ENCODE assay signal across 8 mouse cellular contexts in the genomic region with DNA sequence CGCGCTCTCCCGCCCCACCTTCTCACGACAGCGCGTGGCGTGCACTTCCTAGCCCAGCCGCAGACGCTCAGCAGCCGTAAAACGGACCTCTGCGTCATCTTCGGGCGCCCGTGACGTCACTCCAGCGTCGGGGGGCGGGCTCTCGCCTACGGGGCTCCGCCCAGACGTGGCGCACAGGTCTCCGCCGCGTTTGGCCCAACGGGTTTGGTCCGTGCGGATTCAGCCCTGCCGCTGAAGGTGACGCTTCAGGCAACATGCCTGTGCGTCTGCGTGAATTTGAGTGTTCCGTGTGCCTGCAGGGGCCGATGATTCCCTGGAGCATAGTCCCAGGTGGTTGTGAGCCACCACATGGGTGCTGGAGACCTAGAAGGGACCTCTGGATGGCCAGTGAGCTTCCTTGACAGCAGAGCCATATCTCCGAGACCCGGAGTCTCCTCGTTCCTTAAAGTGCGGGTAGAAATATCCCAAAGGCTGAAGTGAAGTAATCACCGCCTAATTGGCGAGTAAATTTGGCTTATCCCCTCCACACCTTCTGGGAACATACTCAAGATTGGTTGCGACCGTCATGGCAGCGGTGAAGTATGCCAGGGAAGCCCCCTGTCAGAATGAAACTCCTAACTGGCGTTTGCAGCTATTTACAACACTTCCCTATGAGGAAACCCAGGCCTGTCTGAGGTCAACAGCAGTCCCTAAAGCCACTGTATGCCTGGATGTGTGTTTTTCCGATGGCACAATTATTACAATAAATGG. TPM values are rescaled to one million over a fixed set of nuclear protein-coding genes. Genes with fewer than 3 reads are reported as not detected.
DNase-seq lines count a peak whose midpoint lies in the region; ATAC-seq and TF ChIP-seq lines count a peak whose summit lies in the region.

A gene (minus strand): TSS at position 110 of the 750 bp plus-strand sequence.

- DNase-seq in 416B (ENCODE audit: low read depth), result peak; percentile 97
- peak; percentile 93 for DNase-seq in heart, adult 8-10 months (ENCODE audit: low spot score)
- peak; percentile 95 for DNase-seq in kidney, adult 9 months
- peak; percentile 94 for DNase-seq in limb, embryonic 14.5 days (ENCODE audit: low spot score)
- peak; percentile 97 for DNase-seq in midbrain, postnatal 0 days (ENCODE audit: low spot score)
- peak; percentile 96 to 99 for DNase-seq in spleen, postnatal 14 days (ENCODE audit: low spot score in 2 of 2)

- peak within 1 kb of the TSS; percentile 93 for H3K27ac ChIP-seq in bone marrow, adult 2 months (ENCODE audit: control insufficient read depth, insufficient read depth, low read depth, low read length, poor library complexity)
- H3K27ac ChIP-seq in embryonic facial prominence, embryonic 15.5 days (replicated peaks), result peak within 1 kb of the TSS; percentile 86
- peak within 1 kb of the TSS; percentile 88 for H3K27ac ChIP-seq in limb, embryonic 14.5 days (replicated peaks; ENCODE audit: low read depth, low read length)
- H3K27ac ChIP-seq in midbrain, postnatal 0 days (ENCODE audit: low read depth, low read length), result peak within 1 kb of the TSS; percentile 92

- H3K9ac ChIP-seq in embryonic facial prominence, embryonic 15.5 days, result peak within 1 kb of the TSS; percentile 85
- H3K9ac ChIP-seq in limb, embryonic 14.5 days (ENCODE audit: low read depth, low read length, severe bottlenecking), result peak within 1 kb of the TSS; percentile 87
- H3K9ac ChIP-seq in midbrain, postnatal 0 days (replicated peaks; ENCODE audit: low read length, poor library complexity, severe bottlenecking), result peak within 1 kb of the TSS; percentile 90

- H3K27me3 ChIP-seq in embryonic facial prominence, embryonic 15.5 days, result no peaks in the 10 kb centered on the region
- H3K27me3 ChIP-seq in limb, embryonic 14.5 days (ENCODE audit: control insufficient read depth, insufficient read depth, low read length), result no peaks in the 10 kb centered on the region
- H3K27me3 ChIP-seq in midbrain, postnatal 0 days (ENCODE audit: insufficient read depth, low read length), result no peaks in the 10 kb centered on the region

- peak; percentile 97 for TF ChIP-seq POLR2A in bone marrow, adult 2 months (IDR thresholded peaks at IDR 0.05; ENCODE audit: borderline replicate concordance, control insufficient read depth, low read depth, low read length)
- TF ChIP-seq POLR2A in limb, embryonic 14.5 days (IDR thresholded peaks at IDR 0.05; ENCODE audit: borderline replicate concordance, extremely low read depth, insufficient read depth, insufficient read length), result peak; percentile 99; the same call in 1 of the 2 replicates

- ATAC-seq in embryonic facial prominence, embryonic 15.5 days (ENCODE audit: insufficient number of reproducible peaks, low FRiP score, low TSS enrichment, low read depth), result peak; percentile 97
- ATAC-seq in limb, embryonic 14.5 days (ENCODE audit: low FRiP score, low read depth), result peak; percentile 98
- ATAC-seq in midbrain, postnatal 0 days (ENCODE audit: low FRiP score), result peak; percentile 98

- under 1% methylated on average over 47 of the region's 47 CpGs for WGBS in bone marrow, adult 2 months
- under 1% methylated on average over 46 of the region's 47 CpGs for WGBS in embryonic facial prominence, embryonic 15.5 days
- under 1% methylated on average over 47 of the region's 47 CpGs for WGBS in limb, embryonic 14.5 days
- WGBS in midbrain, postnatal 0 days, result under 1% methylated on average over 46 of the region's 47 CpGs

- H3K4me2 ChIP-seq in embryonic facial prominence, embryonic 15.5 days (replicated peaks), result peak within 1 kb of the TSS; percentile 80
- H3K4me2 ChIP-seq in limb, embryonic 14.5 days (replicated peaks; ENCODE audit: low read depth, low read length, severe bottlenecking), result peak within 1 kb of the TSS; percentile 75
- H3K4me2 ChIP-seq in midbrain, postnatal 0 days (ENCODE audit: low read depth, low read length, poor library complexity, severe bottlenecking), result peak within 1 kb of the TSS; percentile 76

- no peaks in the 10 kb centered on the region for H3K36me3 ChIP-seq in embryonic facial prominence, embryonic 15.5 days
- no peaks in the 10 kb centered on the region for H3K36me3 ChIP-seq in limb, embryonic 14.5 days (ENCODE audit: control insufficient read depth, insufficient read depth, low read length)
- H3K36me3 ChIP-seq in midbrain, postnatal 0 days (ENCODE audit: insufficient read depth, low read length), result no peaks in the 10 kb centered on the region

- H3K9me3 ChIP-seq in embryonic facial prominence, embryonic 15.5 days (replicated peaks), result no peaks in the 10 kb centered on the region
- H3K9me3 ChIP-seq in limb, embryonic 14.5 days (ENCODE audit: control insufficient read depth, low read length), result no peaks in the 10 kb centered on the region
- no peaks in the 10 kb centered on the region for H3K9me3 ChIP-seq in midbrain, postnatal 0 days (ENCODE audit: low read length)

- 0 out of 2 replicates have a peak, but pooled peaks have one; percentile 13 for TF ChIP-seq CTCF in bone marrow, adult 2 months (IDR thresholded peaks at IDR 0.05; ENCODE audit: control insufficient read depth, insufficient read depth, low read length)
- peak; percentile 37 for TF ChIP-seq CTCF in midbrain, postnatal 0 days (IDR thresholded peaks at IDR 0.05)

- no peaks in the 10 kb centered on the region; the same call in 1 of the 2 replicates for H3K4me1 ChIP-seq in bone marrow, adult 2 months (ENCODE audit: control insufficient read depth, insufficient read depth, low read length)
- peaks cover 10% of the 10 kb centered on the region for H3K4me1 ChIP-seq in embryonic facial prominence, embryonic 15.5 days
- H3K4me1 ChIP-seq in limb, embryonic 14.5 days (ENCODE audit: control insufficient read depth, insufficient read depth, low read length), result 0 out of 2 replicates have a peak, but pooled peaks cover 3% of the 10 kb centered on the region
- H3K4me1 ChIP-seq in midbrain, postnatal 0 days (ENCODE audit: insufficient read depth, low read length), result no peaks in the 10 kb centered on the region

- peak within 1 kb of the TSS; percentile 98 for H3K4me3 ChIP-seq in bone marrow, adult 2 months (replicated peaks; ENCODE audit: control insufficient read depth, low read depth, low read length)
- peak within 1 kb of the TSS; percentile 81 for H3K4me3 ChIP-seq in embryonic facial prominence, embryonic 15.5 days (replicated peaks)
- H3K4me3 ChIP-seq in limb, embryonic 14.5 days (replicated peaks; ENCODE audit: low read length), result peak within 1 kb of the TSS; percentile 75
- peak within 1 kb of the TSS; percentile 69 for H3K4me3 ChIP-seq in midbrain, postnatal 0 days (ENCODE audit: low read depth, low read length)

RNA-seq across cellular contexts. Expression of the gene that starts here (rescaled TPM):
- 11.6 and 16.5 TPM in 2 replicates for polyA plus RNA-seq in bone marrow, adult 2 months (2011; ENCODE audit: insufficient read depth, insufficient read length, low replicate concordance, missing spikeins)
- polyA plus RNA-seq in embryonic facial prominence, embryonic 15.5 days (2015; fragmentation: Nextera tagmentation; extraction: Ambion mirVana), result 17.8 and 18.8 TPM in 2 replicates
- total RNA-seq in heart, adult 8-10 months (2022), result 10 to 100 TPM; 12.5 to 23.2 (median 17.8) TPM
- polyA plus RNA-seq in limb, embryonic 14.5 days (2012; rRNA removed), result 24.0 and 24.9 TPM in 2 replicates
- 15.1 and 15.4 TPM in 2 replicates for polyA plus RNA-seq in limb, embryonic 14.5 days (2014; fragmentation: Nextera tagmentation; extraction: Ambion mirVana)
- 11.0 and 16.3 TPM in 2 replicates for total RNA-seq in midbrain, postnatal 0 days (2014; rRNA removed)
- polyA plus RNA-seq in midbrain, postnatal 0 days (2015; fragmentation: Nextera tagmentation; extraction: Ambion mirVana), result 10.1 and 11.5 TPM in 2 replicates

Comparison
In these comparisons a context has a peak if more than half of its experiments do, and no peak if none do; other contexts are left out.
1. Peak in every context shown above with its lines: DNase-seq, ATAC-seq, H3K4me3 ChIP-seq and H3K27ac ChIP-seq.